Mouse (Mus musculus): ENCODE data around the gene Fam189a2.

- TF ChIP-seq CTCF (IDR thresholded peaks at IDR 0.05; ENCODE audit: extremely low read depth, insufficient read length, insufficient replicate concordance, low read depth, low read length) (no peak), POLR2A (IDR thresholded peaks at IDR 0.05; ENCODE audit: low read depth, low read length) (no peak)
Measured at GRCm38 (mm10) chr19:23947871-23948270, 82.9 kb downstream of the Fam189a2 start.
